Mouse (Mus musculus) thymus, adult 2 months (tissue): ENCODE results near the gene Lrrc75b.

Experiments
- CTCF ChIP-seq: fragments of 200-500 bp; IDR thresholded peaks from 2 replicates; pipeline ENCODE4 v1.5.1; 2012; ENCODE audit warnings: mild to moderate bottlenecking, control low read depth, low read length, moderate library complexity, borderline replicate concordance; ENCODE audit not compliant: control insufficient read depth, poor library complexity, insufficient read depth; ENCODE audit errors: extremely low read depth
- POLR2A ChIP-seq: fragments of 200-500 bp; IDR thresholded peaks from 2 replicates; pipeline ENCODE4 v1.6.1; 2012; ENCODE audit warnings: mild to moderate bottlenecking, low read length, control low read depth, moderate library complexity; ENCODE audit not compliant: control insufficient read depth, poor library complexity, insufficient read depth; ENCODE audit errors: extremely low read depth

DNA sequence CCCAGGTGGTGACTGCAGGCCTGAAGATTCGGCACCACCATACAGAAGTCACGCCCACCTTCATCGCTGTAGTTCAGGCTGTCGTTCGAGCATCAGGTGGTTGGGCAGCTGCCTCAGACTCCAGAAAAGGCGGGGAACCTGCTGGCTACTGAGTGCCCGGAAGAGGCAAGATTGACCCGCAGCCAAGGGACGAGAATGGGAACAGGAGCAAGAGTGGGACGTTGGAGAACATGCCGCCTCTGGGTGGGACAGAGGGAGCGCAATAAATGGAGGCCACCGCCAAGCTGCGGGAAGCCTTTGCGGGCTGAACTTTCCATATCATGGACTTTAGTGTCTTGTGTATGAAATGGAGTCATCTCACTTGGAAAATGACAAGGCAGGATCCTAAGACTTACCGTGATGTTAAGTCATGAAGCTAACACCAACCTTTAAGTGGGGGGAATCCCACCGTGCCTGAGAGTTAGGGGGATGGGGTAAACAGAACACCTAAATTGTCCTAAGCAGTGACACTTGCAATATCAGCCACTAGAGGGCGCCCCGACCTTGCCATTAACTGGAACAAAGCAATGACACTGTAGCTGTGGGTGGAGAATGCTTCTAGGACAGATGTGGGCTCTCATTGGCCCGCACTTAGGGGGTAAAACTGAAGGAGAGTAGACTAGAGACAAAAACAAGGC is 25.9 kb upstream of the Lrrc75b start:
- TF ChIP-seq CTCF (no peak), POLR2A (no peak)
